Mouse (Mus musculus) liver, embryonic 12.5 days (tissue): ENCODE measurements around the gene Tnip1. TPM values are rescaled to one million over a fixed set of nuclear protein-coding genes. Genes with fewer than 3 reads are reported as not detected.

ENCODE experiments used
- ATAC-seq: fragments of 200-750 bp; cut with Nextera tagmentation; 2 replicates; pipeline ENCODE4 v1.8.0; 2017; ENCODE audit warnings: moderate number of reproducible peaks, mild to moderate bottlenecking, moderate library complexity
- H3K27ac ChIP-seq: fragments of 300-500 bp; sonication (generic); 2 replicates; pipeline ENCODE4 v1.5.1; 2016; ENCODE audit warnings: mild to moderate bottlenecking
- H3K27me3 ChIP-seq: fragments of 300-500 bp; sonication (generic); replicated peaks from 2 replicates; pipeline ENCODE4 v1.6.1; 2016; ENCODE audit warnings: mild to moderate bottlenecking, moderate library complexity
- H3K36me3 ChIP-seq: fragments of 300-500 bp; sonication (generic); 2 replicates; pipeline ENCODE4 v1.6.1; 2016; ENCODE audit warnings: mild to moderate bottlenecking, moderate library complexity
- H3K4me1 ChIP-seq: fragments of 300-500 bp; sonication (generic); 2 replicates; pipeline ENCODE4 v1.6.1; 2016
- H3K4me2 ChIP-seq: fragments of 300-500 bp; sonication (generic); 2 replicates; pipeline ENCODE4 v1.6.1; 2016; ENCODE audit warnings: mild to moderate bottlenecking, moderate library complexity
- H3K4me3 ChIP-seq: fragments of 300-500 bp; sonication (generic); 2 replicates; pipeline ENCODE4 v1.5.1; 2016; ENCODE audit warnings: mild to moderate bottlenecking, moderate library complexity
- H3K9ac ChIP-seq: fragments of 300-500 bp; sonication (generic); 2 replicates; pipeline ENCODE4 v1.6.1; 2016; ENCODE audit warnings: mild to moderate bottlenecking, moderate library complexity
- H3K9me3 ChIP-seq: fragments of 300-500 bp; sonication (generic); replicated peaks from 2 replicates; pipeline ENCODE4 v1.6.1; 2016; ENCODE audit warnings: mild to moderate bottlenecking, moderate library complexity
- WGBS: fragments of 180-500 bp; shearing (Covaris S2); methylation state at CpG from one replicate; pipeline ENCODE4 v1.1.7; 2016; ENCODE audit not compliant: insufficient replicate concordance; 5-methylcytosine and 5-hydroxymethylcytosine counted together
- polyA plus RNA-seq: library from polyadenylated mRNA; unstranded; fragments of >200 nt; fragmentation: Nextera tagmentation; extraction: Ambion mirVana; gene quantifications from 2 replicates; pipeline ENCODE4 v1.2.1, GENCODE M21; 2016

The Tnip1 gene
- polyA plus RNA-seq, 1 experiment from 2014 or later, result 7.6 TPM

DNA sequence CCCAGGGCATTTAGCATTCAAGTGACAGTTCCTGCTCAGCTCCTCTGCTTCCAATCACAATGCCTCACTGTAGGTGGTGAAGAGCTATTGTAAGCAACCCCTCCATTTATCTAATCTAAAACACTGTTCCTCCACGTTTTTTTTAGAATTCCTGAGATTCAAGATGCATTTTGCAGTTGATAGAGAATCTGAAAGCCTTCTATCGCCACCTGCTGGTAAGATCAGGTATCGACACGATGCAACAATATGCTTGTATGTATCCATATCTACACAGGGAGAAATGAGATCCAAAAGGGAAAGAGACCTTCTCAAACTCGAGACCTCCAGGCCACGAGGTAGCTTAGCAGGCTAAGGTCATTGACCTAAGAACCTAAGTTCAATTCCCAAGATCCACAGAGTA is 21.4 kb upstream of the Tnip1 start:
- Histone ChIP-seq H3K4me3 (no peak overlapping the region), H3K9me3 (no peaks in the 10 kb centered on the region), H3K27me3 (no peaks in the 10 kb centered on the region), H3K4me1 (no peaks in the 10 kb centered on the region), H3K36me3 (peaks cover 46% of the 10 kb centered on the region), H3K9ac (no peak overlapping the region), H3K4me2 (no peak overlapping the region), H3K27ac (no peak overlapping the region)
- WGBS, result 1% methylated on average over 6 of the region's 6 CpGs
- no peak for ATAC-seq

DNA sequence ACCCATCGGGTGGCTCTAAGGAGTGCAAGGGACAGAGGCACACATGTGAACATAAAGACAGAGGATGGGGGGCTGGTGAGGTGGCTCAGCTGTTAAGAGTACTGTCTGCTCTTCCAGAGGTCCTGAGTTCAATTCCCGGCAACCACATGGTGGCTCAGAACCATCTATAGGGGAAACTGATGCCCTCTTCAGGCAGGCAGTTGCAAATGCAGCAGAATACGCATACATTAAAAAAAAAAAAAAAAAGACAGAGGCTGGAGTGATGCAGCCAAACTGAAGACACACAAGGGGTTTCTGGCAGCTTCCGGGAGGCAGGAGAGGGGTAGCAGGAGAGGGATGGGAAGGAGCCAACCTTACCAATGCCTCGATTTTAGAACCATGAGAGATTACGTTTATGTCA is 19.8 kb upstream of the Tnip1 start:
- peaks cover 45% of the 10 kb centered on the region for H3K36me3 ChIP-seq
- H3K9me3 ChIP-seq, result no peaks in the 10 kb centered on the region
- H3K4me3 ChIP-seq, result no peak overlapping the region
- no peak overlapping the region for H3K9ac ChIP-seq
- H3K27ac ChIP-seq, result no peak overlapping the region
- no peaks in the 10 kb centered on the region for H3K4me1 ChIP-seq
- no peaks in the 10 kb centered on the region for H3K27me3 ChIP-seq
- no peak overlapping the region for H3K4me2 ChIP-seq
- 79% methylated on average over 6 of the region's 6 CpGs for WGBS
- no peak for ATAC-seq

DNA sequence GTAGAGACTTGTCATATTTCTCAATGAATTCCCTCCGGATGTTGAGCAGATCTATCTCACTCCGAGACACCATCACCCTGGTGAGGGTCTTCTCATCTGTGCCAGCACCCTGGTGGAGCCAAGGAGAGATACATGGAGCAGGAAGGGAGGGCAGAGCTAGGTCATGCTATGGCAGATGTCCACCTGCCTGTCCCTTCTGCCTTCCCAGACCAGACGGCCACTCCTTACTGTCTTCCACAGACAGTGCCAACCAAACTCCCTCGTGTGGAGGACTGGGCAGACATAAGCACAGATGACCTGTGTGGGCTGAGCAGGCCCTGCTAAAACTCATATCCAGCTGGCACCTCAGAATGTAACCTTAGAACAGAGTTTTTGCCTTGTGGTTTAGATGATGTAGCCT is 18.9 kb upstream of the Tnip1 start:
- no peak overlapping the region for H3K4me2 ChIP-seq
- H3K27me3 ChIP-seq, result no peaks in the 10 kb centered on the region
- no peak overlapping the region for H3K4me3 ChIP-seq
- peaks cover 40% of the 10 kb centered on the region for H3K36me3 ChIP-seq
- no peak overlapping the region for H3K27ac ChIP-seq
- no peaks in the 10 kb centered on the region for H3K9me3 ChIP-seq
- H3K4me1 ChIP-seq, result no peaks in the 10 kb centered on the region
- WGBS, result 78% methylated on average over 4 of the region's 4 CpGs
- H3K9ac ChIP-seq, result no peak overlapping the region
- no peak for ATAC-seq

DNA sequence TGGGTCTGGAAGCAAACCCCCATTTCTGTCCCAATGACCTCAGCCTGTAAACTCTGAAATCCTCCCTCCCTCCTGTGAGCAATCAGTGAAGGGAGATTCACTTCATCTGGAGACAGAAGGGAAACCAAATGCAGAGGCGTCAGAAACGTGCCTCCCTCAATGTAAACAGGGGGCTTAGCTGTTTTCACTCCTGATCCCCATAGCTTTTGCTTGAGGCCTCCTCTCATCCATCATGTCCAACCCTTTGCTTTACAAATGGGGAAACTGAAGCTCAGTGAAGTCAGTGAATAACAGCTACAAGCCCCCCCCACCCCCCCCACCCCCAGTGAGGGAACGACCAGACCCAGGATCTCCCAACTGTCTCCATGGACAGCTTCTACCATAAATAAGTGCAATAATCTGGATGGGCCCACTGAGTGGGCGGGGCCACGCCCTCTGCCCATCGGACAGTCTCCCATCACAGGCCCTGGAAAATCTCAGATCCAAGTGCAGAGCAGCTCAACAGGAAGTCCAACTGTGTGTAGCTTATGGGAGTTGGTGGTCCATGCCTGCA is 14.7 kb upstream of the Tnip1 start:
- Histone ChIP-seq H3K4me2 (no peak overlapping the region), H3K9ac (no peak overlapping the region), H3K4me1 (peaks cover 22% of the 10 kb centered on the region), H3K9me3 (no peaks in the 10 kb centered on the region), H3K36me3 (peaks cover 24% of the 10 kb centered on the region), H3K4me3 (no peak overlapping the region), H3K27me3 (no peaks in the 10 kb centered on the region), H3K27ac (no peak overlapping the region)
- WGBS, result 64% methylated on average over 6 of the region's 6 CpGs
- no peak for ATAC-seq

DNA sequence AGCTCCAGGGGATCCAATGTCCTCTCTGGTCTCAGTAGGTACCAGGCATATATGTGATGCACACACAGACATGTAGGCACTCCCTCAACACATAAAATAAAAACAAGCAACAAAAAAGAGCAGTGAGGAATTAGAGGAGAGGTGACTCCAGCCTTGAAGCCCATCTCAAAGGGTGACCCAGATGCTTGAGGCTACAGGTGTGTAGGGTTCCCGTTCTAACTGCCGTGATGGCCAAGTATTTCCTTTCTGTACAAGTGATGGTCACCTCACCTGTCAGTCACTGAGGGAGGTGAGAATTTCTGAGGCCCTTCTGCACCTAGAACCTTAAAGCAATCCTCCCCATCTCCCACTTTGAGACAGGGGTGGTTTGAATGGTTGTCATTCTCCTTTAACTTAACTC is 13.6 kb upstream of the Tnip1 start:
- Histone ChIP-seq H3K9ac (no peak overlapping the region), H3K4me2 (no peak overlapping the region), H3K4me3 (no peak overlapping the region), H3K4me1 (peaks cover 33% of the 10 kb centered on the region), H3K9me3 (no peaks in the 10 kb centered on the region), H3K27me3 (no peaks in the 10 kb centered on the region), H3K27ac (no peak overlapping the region), H3K36me3 (peaks cover 13% of the 10 kb centered on the region)
- no peak for ATAC-seq
- WGBS, result 70% methylated on average over 2 of the region's 2 CpGs

DNA sequence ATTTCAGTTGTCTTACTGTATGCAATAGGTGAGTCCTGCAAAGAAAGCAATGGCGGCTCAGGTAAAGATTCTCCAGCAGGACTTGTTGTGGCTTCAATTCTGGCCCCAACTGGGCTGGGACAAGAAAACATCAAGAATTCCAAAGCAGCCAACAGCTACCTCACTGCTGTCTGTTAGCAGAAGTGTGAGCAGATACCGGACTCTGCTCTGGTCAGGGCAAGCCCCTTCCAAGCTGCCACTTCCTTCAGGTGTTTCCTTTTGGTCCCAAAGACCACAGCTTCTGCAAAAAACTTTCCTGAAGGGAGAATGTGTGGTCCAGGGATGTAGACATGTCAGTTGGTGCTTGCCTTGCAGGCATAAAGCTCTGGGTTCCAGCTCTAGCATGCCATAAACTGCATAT is 13.0 kb upstream of the Tnip1 start:
- H3K4me3 ChIP-seq, result no peak overlapping the region
- H3K27me3 ChIP-seq, result no peaks in the 10 kb centered on the region
- no peak for ATAC-seq
- 37% methylated on average over 2 of the region's 2 CpGs for WGBS
- H3K9me3 ChIP-seq, result no peaks in the 10 kb centered on the region
- no peak overlapping the region for H3K4me2 ChIP-seq
- no peak overlapping the region for H3K27ac ChIP-seq
- peaks cover 10% of the 10 kb centered on the region for H3K36me3 ChIP-seq
- H3K4me1 ChIP-seq, result peaks cover 33% of the 10 kb centered on the region
- no peak overlapping the region for H3K9ac ChIP-seq

DNA sequence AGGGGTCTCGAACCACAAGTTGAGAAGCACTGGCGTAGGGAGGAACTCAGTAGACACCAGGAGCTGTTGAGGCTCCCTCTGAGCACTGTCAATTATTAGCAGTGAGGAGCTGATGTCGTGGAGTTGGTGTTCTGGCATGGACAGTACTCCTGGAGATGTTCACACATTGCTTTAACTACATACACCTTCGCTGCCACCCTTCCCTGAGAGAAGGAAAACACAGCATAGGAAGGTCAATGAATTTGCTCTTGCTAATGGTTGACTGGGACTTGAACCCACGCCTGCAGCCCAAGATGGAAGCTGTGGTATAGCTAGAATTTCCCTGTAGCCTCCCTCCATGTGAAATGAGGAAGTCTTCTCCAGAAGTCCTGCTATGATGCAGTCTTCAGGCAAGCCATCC is 12.6 kb upstream of the Tnip1 start:
- peaks cover 33% of the 10 kb centered on the region for H3K4me1 ChIP-seq
- H3K27ac ChIP-seq, result no peak overlapping the region
- H3K4me2 ChIP-seq, result no peak overlapping the region
- H3K27me3 ChIP-seq, result no peaks in the 10 kb centered on the region
- no peak overlapping the region for H3K9ac ChIP-seq
- ATAC-seq, result no peak
- H3K36me3 ChIP-seq, result peaks cover 10% of the 10 kb centered on the region
- WGBS, result 57% methylated on average over 5 of the region's 5 CpGs
- no peaks in the 10 kb centered on the region for H3K9me3 ChIP-seq
- H3K4me3 ChIP-seq, result no peak overlapping the region

DNA sequence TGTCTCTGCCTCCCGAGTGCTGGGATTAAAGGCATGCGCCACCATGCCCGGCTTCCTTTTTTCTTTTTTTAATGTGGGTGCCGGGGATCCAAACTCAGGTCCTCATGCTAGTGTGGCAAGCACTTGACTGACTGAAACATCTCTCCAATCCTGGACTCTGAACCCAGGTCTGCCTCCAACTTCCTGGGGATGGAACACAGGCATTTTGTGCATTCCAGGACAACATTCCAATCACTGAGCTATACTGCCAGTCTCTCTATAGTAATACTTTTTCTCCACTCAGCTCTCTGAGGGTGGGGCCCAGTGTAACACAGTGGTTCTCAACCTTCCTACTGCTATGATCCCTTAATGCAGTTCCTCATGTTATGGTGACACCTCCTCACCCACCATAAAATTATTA is 11.9 kb upstream of the Tnip1 start:
- no peaks in the 10 kb centered on the region for H3K9me3 ChIP-seq
- H3K9ac ChIP-seq, result no peak overlapping the region
- peaks cover 33% of the 10 kb centered on the region for H3K4me1 ChIP-seq
- H3K27ac ChIP-seq, result no peak overlapping the region
- no peaks in the 10 kb centered on the region for H3K27me3 ChIP-seq
- 74% methylated on average over 4 of the region's 4 CpGs for WGBS
- no peak overlapping the region for H3K4me3 ChIP-seq
- no peak overlapping the region for H3K4me2 ChIP-seq
- peaks cover 10% of the 10 kb centered on the region for H3K36me3 ChIP-seq
- no peak for ATAC-seq

DNA sequence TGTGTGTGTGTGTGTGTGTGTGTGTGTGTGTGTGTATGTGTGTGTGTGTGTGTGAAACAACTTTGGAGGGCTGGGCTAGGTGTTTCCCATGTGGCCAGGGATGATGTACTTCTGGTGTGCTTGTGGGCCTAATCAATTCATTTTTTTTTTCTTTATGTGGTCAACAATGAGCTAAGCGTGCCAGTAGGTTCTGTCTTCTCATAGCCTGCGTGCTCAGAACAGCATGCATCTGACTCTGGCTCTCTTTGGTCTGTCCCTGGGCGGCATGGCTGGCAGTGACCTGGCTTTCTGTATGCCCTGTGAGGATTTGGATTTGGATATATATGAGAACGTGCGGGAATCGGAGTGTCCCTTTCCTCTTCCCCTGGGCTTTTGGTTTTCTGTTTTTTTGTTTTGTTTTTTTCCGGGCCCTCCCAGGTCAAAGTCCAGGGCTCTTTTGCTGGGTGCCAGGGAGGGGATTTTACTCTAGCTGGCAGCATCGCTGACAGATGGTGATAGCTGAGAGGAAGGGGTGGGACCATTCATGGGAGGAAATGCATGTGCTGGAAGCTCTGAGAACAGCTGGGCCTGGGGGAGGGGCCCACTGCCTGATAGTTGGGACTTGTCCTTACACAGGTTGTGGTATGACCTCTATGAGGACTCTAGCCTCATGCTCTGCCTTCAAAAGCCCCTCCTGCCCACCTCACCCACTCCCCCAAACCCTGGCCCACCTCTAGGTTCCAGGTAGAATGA is 10.9 kb upstream of the Tnip1 start:
- Histone ChIP-seq H3K36me3 (0 out of 2 replicates have a peak, but pooled peaks cover 5% of the 10 kb centered on the region), H3K27me3 (no peaks in the 10 kb centered on the region), H3K9ac (no peak overlapping the region), H3K27ac (no peak overlapping the region), H3K4me1 (peaks cover 33% of the 10 kb centered on the region), H3K9me3 (no peaks in the 10 kb centered on the region), H3K4me2 (no peak overlapping the region), H3K4me3 (no peak overlapping the region)
- whole genome bisulfite sequencing, result 38% methylated on average over 8 of the region's 8 CpGs
- ATAC-seq, result peak; percentile 60; the same call in 1 of the 2 replicates

DNA sequence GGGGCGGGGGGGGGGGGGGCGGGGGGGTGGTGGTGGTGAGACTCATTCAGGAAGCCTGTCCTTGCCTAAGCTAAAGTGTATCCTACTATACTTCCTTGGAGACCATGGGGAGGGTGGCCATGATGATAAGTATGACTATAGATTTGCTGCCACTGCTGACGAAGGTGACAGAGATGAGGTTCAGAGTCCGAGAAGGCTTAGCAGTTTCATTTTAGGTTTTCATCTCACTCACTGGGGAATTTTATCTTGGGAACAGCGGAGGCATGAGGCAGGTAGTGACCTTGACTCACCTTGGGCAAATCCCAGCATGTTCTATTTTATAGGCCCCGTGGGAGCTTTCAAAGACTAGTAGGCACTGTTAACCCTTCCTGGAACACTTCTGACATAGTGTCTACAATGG is 10.1 kb upstream of the Tnip1 start:
- Histone ChIP-seq H3K27ac (no peak overlapping the region), H3K9me3 (no peaks in the 10 kb centered on the region), H3K4me3 (no peak overlapping the region), H3K4me1 (peaks cover 33% of the 10 kb centered on the region), H3K36me3 (0 out of 2 replicates have a peak, but pooled peaks cover under 1% of the 10 kb centered on the region), H3K27me3 (no peaks in the 10 kb centered on the region), H3K9ac (no peak overlapping the region), H3K4me2 (no peak overlapping the region)
- 53% methylated on average over 6 of the region's 6 CpGs for WGBS
- ATAC-seq, result no peak

DNA sequence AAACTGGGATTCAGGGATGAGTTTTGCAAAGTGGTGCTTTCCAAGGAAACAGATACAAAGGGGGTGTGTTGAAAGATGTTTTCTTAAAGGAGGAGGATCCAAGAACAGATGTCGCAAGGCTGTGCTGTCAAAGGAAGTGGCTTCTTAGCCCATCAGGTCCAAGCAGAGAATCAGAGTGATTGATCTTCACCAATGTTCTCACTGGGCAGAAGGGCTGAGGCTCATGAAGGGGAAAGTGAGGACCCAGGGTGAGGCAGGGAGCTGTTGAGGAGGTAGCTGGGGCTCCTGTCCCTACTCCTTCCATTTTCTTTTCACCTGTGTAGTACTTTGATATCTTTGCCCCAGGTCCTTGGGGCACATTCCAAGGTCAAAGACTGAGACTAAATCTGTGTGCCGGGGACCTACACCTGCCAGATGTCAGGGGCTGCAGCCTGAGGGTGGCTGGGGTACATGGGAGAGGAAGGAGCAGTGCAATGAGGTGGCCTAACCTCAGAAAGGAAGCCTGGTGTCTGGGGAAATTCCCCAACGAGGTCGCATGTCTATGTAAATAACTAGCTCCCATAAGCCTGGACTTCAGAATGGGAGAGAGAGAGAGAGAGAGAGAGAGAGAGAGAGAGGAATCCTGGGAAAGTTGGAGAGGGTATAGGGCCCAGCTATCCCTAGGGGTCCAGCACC is 9.5 kb upstream of the Tnip1 start:
- Histone ChIP-seq H3K9ac (no peak overlapping the region), H3K27me3 (no peaks in the 10 kb centered on the region), H3K36me3 (no peaks in the 10 kb centered on the region), H3K9me3 (no peaks in the 10 kb centered on the region), H3K4me3 (no peak overlapping the region), H3K4me2 (no peak overlapping the region), H3K4me1 (peaks cover 33% of the 10 kb centered on the region), H3K27ac (no peak overlapping the region)
- ATAC-seq, result no peak
- WGBS, result 33% methylated on average over 4 of the region's 4 CpGs

DNA sequence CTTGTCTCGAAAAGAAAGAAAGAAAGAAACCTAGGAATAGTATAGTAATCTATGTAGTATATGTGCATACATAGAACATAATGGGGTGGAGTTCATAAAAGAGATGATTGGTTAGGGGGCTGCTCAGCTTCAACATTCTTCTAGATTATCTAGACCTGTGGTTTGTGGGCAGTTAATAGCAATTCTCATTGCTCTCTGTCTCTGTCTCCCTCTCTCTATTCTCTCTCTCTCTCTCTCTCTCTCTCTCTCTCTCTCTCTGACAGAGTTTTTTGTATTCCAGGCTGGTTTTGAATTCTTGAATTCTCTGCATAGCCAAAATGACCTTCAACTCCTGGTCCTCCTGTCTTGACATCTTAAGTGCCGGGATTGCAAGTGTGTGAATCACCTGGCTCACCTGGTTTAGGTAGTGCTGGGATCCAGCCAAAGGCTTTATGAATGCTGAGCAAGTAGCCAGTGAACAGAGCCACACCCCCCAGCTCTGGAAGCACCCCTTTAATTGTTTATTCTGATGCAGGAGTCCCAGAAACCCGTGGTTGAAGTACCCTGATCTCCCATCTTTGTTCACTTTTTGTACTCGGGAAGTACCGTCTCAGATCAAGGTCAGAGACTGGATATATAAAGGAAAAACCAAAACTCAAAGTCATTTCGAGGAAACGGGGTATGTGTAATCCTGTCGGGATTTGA is 8.8 kb upstream of the Tnip1 start:
- 54% methylated on average over 8 of the region's 8 CpGs for WGBS

More for the DNA sequence above, 8.8 kb upstream of the Tnip1 start:
- Histone ChIP-seq H3K4me1 (peaks cover 33% of the 10 kb centered on the region), H3K9me3 (no peaks in the 10 kb centered on the region), H3K9ac (no peak overlapping the region), H3K4me3 (no peak overlapping the region), H3K36me3 (no peaks in the 10 kb centered on the region), H3K4me2 (no peak overlapping the region), H3K27ac (no peak overlapping the region), H3K27me3 (no peaks in the 10 kb centered on the region)
- ATAC-seq, result no peak
